ENCODE assay signal across 8 mouse cellular contexts in genomic region chr8:85029271-85029670, GRCm38 (mm10). TPM values are rescaled to one million over a fixed set of nuclear protein-coding genes. Genes with fewer than 3 reads are reported as not detected.
DNase-seq lines count a peak whose midpoint lies in the region; ATAC-seq and TF ChIP-seq lines count a peak whose summit lies in the region.

No protein-coding gene starts in this region.

- no peak for DNase-seq in heart, embryonic 10.5 days (ENCODE audit: low spot score)
- DNase-seq in heart, postnatal 36 days = no peak
- no peak for DNase-seq in frontal cortex, postnatal 36 days (ENCODE audit: low spot score in 2 of 2)
- DNase-seq in spleen, postnatal 36 days (ENCODE audit: low spot score in 2 of 2) = no peak

- peak overlapping the region; percentile 50; the same call in 1 of the 2 replicates for H3K9ac ChIP-seq in heart, embryonic 16.5 days (ENCODE audit: low read length)
- peak overlapping the region; percentile 98; the same call in 1 of the 2 replicates for H3K9ac ChIP-seq in liver, embryonic 15.5 days

- intact Hi-C loops in heart, postnatal 36 days (cut with DNase I) = loop anchor here (5.0 kb wide), 1 partner anchor 52 kb away; the partner anchor contains the start of gene Junb

- no peak overlapping the region for H3K4me2 ChIP-seq in heart, embryonic 16.5 days (ENCODE audit: low read depth, low read length)
- H3K4me2 ChIP-seq in liver, embryonic 15.5 days = peak overlapping the region; percentile 91

- no peak for ATAC-seq in heart, embryonic 16.5 days (replicated peaks; ENCODE audit: extremely low read depth, insufficient read depth, low FRiP score)
- ATAC-seq in liver, embryonic 15.5 days (ENCODE audit: insufficient read depth) = no peak
- ATAC-seq in monocyte, adult 5-6 weeks (replicated peaks; ENCODE audit: insufficient number of reproducible peaks, low FRiP score, low TSS enrichment, poor library complexity, severe bottlenecking) = no peak

- no peak for TF ChIP-seq CTCF in bone marrow macrophage, adult 2 months (IDR thresholded peaks at IDR 0.05; ENCODE audit: low read depth, low read length)

- WGBS in heart, embryonic 10.5 days = 87% methylated on average over 14 of the region's 14 CpGs
- WGBS in heart, embryonic 16.5 days = 86% methylated on average over 14 of the region's 14 CpGs
- 75% methylated on average over 14 of the region's 14 CpGs for WGBS in liver, embryonic 15.5 days (ENCODE audit: insufficient replicate concordance)

- H3K27ac ChIP-seq in heart, embryonic 10.5 days = no peak overlapping the region
- no peak overlapping the region for H3K27ac ChIP-seq in bone marrow macrophage, adult 2 months (ENCODE audit: insufficient read depth, low read depth, low read length)
- no peak overlapping the region for H3K27ac ChIP-seq in heart, embryonic 16.5 days (ENCODE audit: low read length)
- H3K27ac ChIP-seq in liver, embryonic 15.5 days (replicated peaks) = no peak overlapping the region

- H3K4me1 ChIP-seq in heart, embryonic 10.5 days = peaks cover 38% of the 10 kb centered on the region
- peaks cover 12% of the 10 kb centered on the region for H3K4me1 ChIP-seq in bone marrow macrophage, adult 2 months (ENCODE audit: control insufficient read depth, insufficient read depth, low read length)
- peaks cover 31% of the 10 kb centered on the region for H3K4me1 ChIP-seq in heart, embryonic 16.5 days (ENCODE audit: control insufficient read depth, insufficient read depth, low read length)
- peaks cover 63% of the 10 kb centered on the region for H3K4me1 ChIP-seq in liver, embryonic 15.5 days (replicated peaks)

- H3K4me3 ChIP-seq in heart, embryonic 10.5 days = peak overlapping the region; percentile 94; the same call in 1 of the 2 replicates
- peak overlapping the region; percentile 88; the same call in 1 of the 2 replicates for H3K4me3 ChIP-seq in bone marrow macrophage, adult 2 months (ENCODE audit: insufficient read depth, low read length)
- no peak overlapping the region for H3K4me3 ChIP-seq in heart, embryonic 16.5 days (ENCODE audit: low read length)
- H3K4me3 ChIP-seq in liver, embryonic 15.5 days (replicated peaks) = peak overlapping the region; percentile 86

- H3K9me3 ChIP-seq in heart, embryonic 10.5 days = no peaks in the 10 kb centered on the region
- no peaks in the 10 kb centered on the region for H3K9me3 ChIP-seq in heart, embryonic 16.5 days (replicated peaks; ENCODE audit: control insufficient read depth, low read length)
- no peaks in the 10 kb centered on the region for H3K9me3 ChIP-seq in liver, embryonic 15.5 days (replicated peaks)

- no peak for TF ChIP-seq POLR2A in bone marrow macrophage, adult 2 months (IDR thresholded peaks at IDR 0.05; ENCODE audit: borderline replicate concordance, low read depth, low read length)

- no peaks in the 10 kb centered on the region for H3K27me3 ChIP-seq in heart, embryonic 10.5 days (ENCODE audit: insufficient read depth, poor library complexity, severe bottlenecking)
- no peaks in the 10 kb centered on the region for H3K27me3 ChIP-seq in heart, embryonic 16.5 days (ENCODE audit: control insufficient read depth, insufficient read depth, low read length)
- H3K27me3 ChIP-seq in liver, embryonic 15.5 days = no peaks in the 10 kb centered on the region

- peaks cover 49% of the 10 kb centered on the region for H3K36me3 ChIP-seq in heart, embryonic 10.5 days
- peaks cover 27% of the 10 kb centered on the region for H3K36me3 ChIP-seq in heart, embryonic 16.5 days (ENCODE audit: control insufficient read depth, insufficient read depth)
- peaks cover 59% of the 10 kb centered on the region for H3K36me3 ChIP-seq in liver, embryonic 15.5 days (replicated peaks)

RNA-seq across cellular contexts. Expression of gene Trir, which starts 2.6 kb away (rescaled TPM):
- polyA plus RNA-seq in heart, embryonic 10.5 days (2016; fragmentation: Nextera tagmentation; extraction: Ambion mirVana) = 85.6 and 133 TPM in 2 replicates
- 10 to 100 TPM; 80.7 to 84.2 TPM for total RNA-seq in heart, postnatal 36 days (2021)
- polyA plus RNA-seq in bone marrow macrophage, adult 2 months (2012; ENCODE audit: insufficient read depth, insufficient read length, missing spikeins) = 145 and 177 TPM in 2 replicates
- polyA plus RNA-seq in heart, embryonic 16.5 days (2015; fragmentation: Nextera tagmentation; extraction: Ambion mirVana) = 61.9 and 76.5 TPM in 2 replicates
- polyA plus RNA-seq in liver, embryonic 15.5 days (2015; fragmentation: Nextera tagmentation; extraction: Ambion mirVana) = 59.8 and 63.4 TPM in 2 replicates
- 260 to 294 TPM (median 276 TPM) in 3 replicates for total RNA-seq in monocyte, adult 5-6 weeks (2017)

RNA-seq across cellular contexts. Expression of gene Asna1, which starts 4.2 kb away (rescaled TPM):
- 149 and 157 TPM in 2 replicates for polyA plus RNA-seq in heart, embryonic 10.5 days (2016; fragmentation: Nextera tagmentation; extraction: Ambion mirVana)
- 10 to 100 TPM; 66.2 to 69.8 TPM for total RNA-seq in heart, postnatal 36 days (2021)
- 74.5 and 75.3 TPM in 2 replicates for polyA plus RNA-seq in bone marrow macrophage, adult 2 months (2012; ENCODE audit: insufficient read depth, insufficient read length, missing spikeins)
- polyA plus RNA-seq in heart, embryonic 16.5 days (2015; fragmentation: Nextera tagmentation; extraction: Ambion mirVana) = 111 and 112 TPM in 2 replicates
- polyA plus RNA-seq in liver, embryonic 15.5 days (2015; fragmentation: Nextera tagmentation; extraction: Ambion mirVana) = 59.7 and 59.9 TPM in 2 replicates
- total RNA-seq in monocyte, adult 5-6 weeks (2017) = 24.0 to 47.3 TPM (median 36.2 TPM) in 3 replicates

RNA-seq across cellular contexts. Expression of gene Tnpo2, which starts 7.4 kb away (rescaled TPM):
- polyA plus RNA-seq in heart, embryonic 10.5 days (2016; fragmentation: Nextera tagmentation; extraction: Ambion mirVana) = 27.2 and 28.4 TPM in 2 replicates
- total RNA-seq in heart, postnatal 36 days (2021) = 10 to 100 TPM; 28.1 to 35.1 TPM
- polyA plus RNA-seq in bone marrow macrophage, adult 2 months (2012; ENCODE audit: insufficient read depth, insufficient read length, missing spikeins) = 34.0 and 44.4 TPM in 2 replicates
- 18.8 and 21.5 TPM in 2 replicates for polyA plus RNA-seq in heart, embryonic 16.5 days (2015; fragmentation: Nextera tagmentation; extraction: Ambion mirVana)
- 19.3 and 20.5 TPM in 2 replicates for polyA plus RNA-seq in liver, embryonic 15.5 days (2015; fragmentation: Nextera tagmentation; extraction: Ambion mirVana)
- total RNA-seq in monocyte, adult 5-6 weeks (2017) = 12.0 to 27.9 TPM (median 18.3 TPM) in 3 replicates

RNA-seq across cellular contexts. Expression of gene Best2, which starts 14.9 kb away (rescaled TPM):
- polyA plus RNA-seq in heart, embryonic 10.5 days (2016; fragmentation: Nextera tagmentation; extraction: Ambion mirVana) = not detected in 2 replicates
- not detected for total RNA-seq in heart, postnatal 36 days (2021)
- polyA plus RNA-seq in bone marrow macrophage, adult 2 months (2012; ENCODE audit: insufficient read depth, insufficient read length, missing spikeins) = not detected in 2 replicates
- not detected in 2 replicates for polyA plus RNA-seq in heart, embryonic 16.5 days (2015; fragmentation: Nextera tagmentation; extraction: Ambion mirVana)
- not detected in 2 replicates for polyA plus RNA-seq in liver, embryonic 15.5 days (2015; fragmentation: Nextera tagmentation; extraction: Ambion mirVana)
- total RNA-seq in monocyte, adult 5-6 weeks (2017) = not detected in 3 replicates

RNA-seq across cellular contexts. Expression of gene Fbxw9, which starts 30.6 kb away (rescaled TPM):
- polyA plus RNA-seq in heart, embryonic 10.5 days (2016; fragmentation: Nextera tagmentation; extraction: Ambion mirVana) = 20.2 and 21.0 TPM in 2 replicates
- total RNA-seq in heart, postnatal 36 days (2021) = 1 to 10 TPM; 3.4 to 4.3 TPM
- polyA plus RNA-seq in bone marrow macrophage, adult 2 months (2012; ENCODE audit: insufficient read depth, insufficient read length, missing spikeins) = 10.2 and 11.8 TPM in 2 replicates
- 19.5 and 20.6 TPM in 2 replicates for polyA plus RNA-seq in heart, embryonic 16.5 days (2015; fragmentation: Nextera tagmentation; extraction: Ambion mirVana)
- polyA plus RNA-seq in liver, embryonic 15.5 days (2015; fragmentation: Nextera tagmentation; extraction: Ambion mirVana) = 9.9 and 11.0 TPM in 2 replicates
- total RNA-seq in monocyte, adult 5-6 weeks (2017) = 2.6 to 3.6 TPM (median 3.0 TPM) in 3 replicates
